Mouse (Mus musculus) stomach, postnatal 0 days (tissue): ENCODE measurements around the gene Cfap43.

Source experiments
- CTCF ChIP-seq: IDR thresholded peaks from 2 replicates; pipeline ENCODE4 v1.5.1; 2016; ENCODE audit warnings: antibody characterized with exemption, low read depth, mild to moderate bottlenecking, moderate library complexity
- EP300 ChIP-seq: optimal IDR thresholded peaks from 2 replicates; pipeline ENCODE3; 2016; ENCODE audit warnings: antibody characterized with exemption

DNA sequence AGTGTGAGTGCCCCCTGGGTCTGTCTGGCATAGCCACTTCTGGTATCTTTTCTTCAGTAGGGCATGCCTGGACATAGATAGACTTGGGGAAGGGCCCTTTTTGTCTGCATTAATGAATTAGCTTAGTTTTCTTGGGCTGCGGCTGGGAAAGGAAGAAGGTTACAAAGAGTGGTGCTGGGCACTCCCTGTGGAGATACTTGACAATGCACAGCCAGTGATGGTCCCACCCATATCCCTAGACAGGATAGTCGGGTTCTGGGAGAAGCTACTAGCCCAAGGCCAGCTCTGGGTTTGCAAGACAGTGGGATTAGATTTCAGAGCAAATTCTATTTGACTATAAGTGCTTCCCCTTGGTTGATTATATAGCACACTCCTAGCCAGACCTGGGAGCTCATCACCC, 170.1 kb downstream of the Cfap43 start:
- TF ChIP-seq CTCF (no peak), EP300 (no peak)
